Mouse (Mus musculus) mature B cell (primary cell): Measurements from ENCODE around the gene Zfyve27.

Experiments used
- in situ Hi-C: fragments of 300-500 bp; cut with MboI; formaldehyde crosslinking; loops from 2 replicates; pipeline ENCODE4 v1.14.3; 2019

Zfyve27 gene

GRCm38 (mm10) chr19:42142757-42143156 lies 21.0 kb upstream of the Zfyve27 start:
- in situ Hi-C loops, result no loop called here

DNA sequence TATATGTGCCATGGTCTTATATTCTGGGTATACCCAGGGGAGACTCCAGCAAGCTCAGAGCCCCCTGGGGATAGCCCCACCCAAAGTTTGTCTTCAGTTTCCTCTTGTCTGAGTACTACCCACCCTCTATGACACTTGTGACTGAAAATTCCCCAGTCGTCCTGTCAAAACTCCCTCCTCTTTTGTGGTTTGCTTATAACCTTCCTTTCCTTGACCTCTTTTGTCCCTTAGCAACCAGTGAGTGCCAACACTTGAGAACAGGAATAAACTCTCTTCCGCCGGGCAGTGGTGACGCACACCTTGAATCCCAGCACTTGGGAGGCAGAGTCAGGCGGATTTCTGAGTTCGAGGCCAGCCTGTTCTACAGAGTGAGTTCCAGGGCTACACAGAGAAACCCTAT lies 19.7 kb upstream of the Zfyve27 start:
- in situ Hi-C loops, result no loop called here

GRCm38 (mm10) chr19:42144541-42145167 lies 19.1 kb upstream of the Zfyve27 start:
- in situ Hi-C loops, result no loop called here

- in situ Hi-C loops, result no loop called here
Measured at GRCm38 (mm10) chr19:42145210-42145609, 18.5 kb upstream of the Zfyve27 start.

DNA sequence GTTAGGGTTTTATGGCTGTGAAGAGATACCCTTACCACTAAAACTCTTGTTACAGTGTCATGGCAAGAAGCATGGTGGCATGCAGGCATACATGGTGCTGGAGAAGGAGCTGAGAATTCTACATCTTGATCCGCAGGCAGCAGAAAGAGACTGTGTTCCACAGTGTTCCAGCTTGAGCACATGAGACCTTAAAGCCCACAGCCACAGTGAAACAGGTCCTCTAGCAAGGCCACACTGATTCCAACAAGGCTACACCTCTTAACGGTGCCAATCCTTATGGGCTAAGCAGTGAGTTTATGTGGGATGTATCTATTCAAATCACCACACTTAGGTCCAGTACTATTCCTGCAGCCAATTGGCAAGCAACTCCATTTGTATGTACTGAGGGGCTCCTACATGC lies 18.0 kb upstream of the Zfyve27 start:
- in situ Hi-C loops, result no loop called here

- in situ Hi-C loops, result no loop called here
Measured at GRCm38 (mm10) chr19:42146276-42147010, 17.3 kb upstream of the Zfyve27 start.

- in situ Hi-C loops, result no loop called here
Measured at GRCm38 (mm10) chr19:42147170-42147768, 16.5 kb upstream of the Zfyve27 start, which contains the start of gene Marveld1. Gene Marveld1, plus strand, starts transcription at chr19:42147400.

- in situ Hi-C loops, result no loop called here
Measured at GRCm38 (mm10) chr19:42147769-42148568, 15.8 kb upstream of the Zfyve27 start.

- in situ Hi-C loops, result no loop called here
Measured at GRCm38 (mm10) chr19:42148569-42148860, 15.2 kb upstream of the Zfyve27 start.

DNA sequence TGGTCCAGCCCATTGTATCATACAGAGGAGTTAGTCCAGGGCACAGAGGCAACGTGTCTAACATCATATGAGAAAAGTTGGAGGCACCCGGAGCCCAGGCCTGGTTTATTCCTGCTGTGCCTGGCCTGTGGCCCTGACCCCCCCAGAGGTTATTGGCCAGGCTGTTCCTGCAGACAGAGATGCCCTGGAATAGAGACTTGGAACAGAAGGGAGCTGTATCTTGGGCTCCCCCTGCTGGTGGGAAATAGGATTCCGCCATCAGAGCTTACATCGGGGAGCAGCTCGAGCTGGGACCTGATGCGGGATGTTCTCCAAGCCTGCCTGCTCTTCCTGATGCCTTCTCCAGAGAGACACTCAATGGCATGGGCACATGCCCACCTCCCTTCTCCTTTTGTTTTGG lies 11.8 kb upstream of the Zfyve27 start:
- in situ Hi-C loops, result no loop called here

- in situ Hi-C loops, result no loop called here
Measured at GRCm38 (mm10) chr19:42157493-42158237, 6.1 kb upstream of the Zfyve27 start.

DNA sequence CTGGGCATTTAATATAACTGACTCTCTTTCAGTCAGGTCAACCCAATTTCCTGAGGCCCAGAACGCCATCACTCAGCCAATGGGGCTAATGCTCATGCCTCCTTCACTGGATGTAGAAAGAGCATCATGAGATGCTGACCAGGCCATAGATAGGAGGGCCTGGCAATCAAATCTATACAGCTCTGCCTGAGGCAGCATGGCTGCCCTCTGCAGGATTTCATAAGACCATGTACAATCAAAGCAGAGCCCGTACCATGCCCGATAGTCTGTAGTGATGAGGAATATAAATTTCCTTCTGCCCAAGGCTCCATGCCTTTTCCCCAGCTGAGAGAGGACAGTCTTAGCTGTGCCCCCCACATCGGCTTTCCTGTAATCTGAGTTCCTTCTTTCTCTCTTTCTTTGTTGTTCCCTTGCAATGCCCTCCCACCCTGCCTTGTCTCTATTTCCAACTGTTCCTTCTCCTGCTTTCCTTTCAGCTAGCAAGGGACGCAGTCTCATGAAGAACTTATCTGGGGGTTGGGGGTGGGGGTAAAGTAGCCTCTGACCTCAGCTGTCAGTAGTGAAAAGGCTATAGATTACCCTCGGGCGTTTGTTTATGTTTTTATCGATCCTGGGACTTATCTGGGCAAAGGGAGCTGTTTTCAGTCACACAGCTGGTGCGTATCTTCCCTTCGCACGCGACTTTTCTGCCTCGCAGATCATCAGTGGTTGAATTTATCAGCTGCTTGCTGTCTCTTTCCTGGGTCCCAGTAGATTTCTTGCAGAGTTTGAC lies 5.3 kb upstream of the Zfyve27 start:
- in situ Hi-C loops, result no loop called here

- in situ Hi-C loops, result no loop called here
Measured at GRCm38 (mm10) chr19:42164188-42164587, 437 bp downstream of the Zfyve27 start.

GRCm38 (mm10) chr19:42166130-42166529 lies 2.4 kb downstream of the Zfyve27 start:
- in situ Hi-C loops, result no loop called here

- in situ Hi-C loops, result no loop called here
Measured at GRCm38 (mm10) chr19:42166766-42167165, 3.0 kb downstream of the Zfyve27 start.

- in situ Hi-C loops, result no loop called here
Measured at GRCm38 (mm10) chr19:42167489-42167888, 3.7 kb downstream of the Zfyve27 start.

DNA sequence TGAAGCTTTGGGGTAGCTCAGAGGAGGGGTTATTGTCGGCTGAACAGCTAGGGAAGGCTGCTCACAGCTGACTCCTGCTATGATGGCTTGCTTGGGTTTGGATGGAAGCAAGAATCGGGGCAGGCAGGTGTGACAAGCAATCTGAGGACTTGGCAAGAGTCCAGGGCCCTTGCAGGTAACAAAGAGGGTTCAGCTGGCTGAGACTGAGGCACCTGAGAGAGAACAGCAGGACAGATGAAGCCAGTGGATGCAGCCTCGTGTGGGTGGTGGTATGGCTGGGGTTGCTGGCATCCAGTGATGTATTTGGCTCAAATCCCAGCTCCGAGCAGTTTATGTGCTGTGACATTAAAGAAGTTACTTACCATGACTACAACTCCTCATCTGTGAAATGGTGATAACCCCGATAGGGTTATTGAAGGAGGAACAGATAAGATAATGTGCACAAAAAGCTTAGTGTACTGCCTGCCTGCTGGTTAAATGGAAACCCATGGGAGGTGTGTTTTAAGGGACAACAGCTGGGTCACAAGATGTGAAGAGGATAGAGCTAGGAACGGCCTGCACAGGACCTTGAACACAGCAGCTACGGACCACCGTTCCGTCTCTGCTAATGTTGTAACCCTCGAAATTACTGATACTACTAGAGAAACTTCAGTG lies 5.7 kb downstream of the Zfyve27 start:
- in situ Hi-C loops, result no loop called here

GRCm38 (mm10) chr19:42170025-42170969 lies 6.5 kb downstream of the Zfyve27 start:
- in situ Hi-C loops, result no loop called here

- in situ Hi-C loops, result no loop called here
Measured at GRCm38 (mm10) chr19:42176841-42177240, 13.1 kb downstream of the Zfyve27 start.
